Mouse (Mus musculus): ENCODE data around the gene Cxcl2.

The Cxcl2 gene

GRCm38 (mm10) chr5:90903339-90904020 is at the start of gene Cxcl2:
Cxcl2 (plus strand) TSS chr5:90903871.
- DNase-seq (ENCODE audit: low spot score in 2 of 2) = no peak

GRCm38 (mm10) chr5:90855308-90856230 is 48.1 kb upstream of the Cxcl2 start:
- DNase-seq (ENCODE audit: low spot score in 2 of 2) = no peak

GRCm38 (mm10) chr5:90857463-90857862 is 46.2 kb upstream of the Cxcl2 start:
- no peak for DNase-seq (ENCODE audit: low spot score in 2 of 2)

GRCm38 (mm10) chr5:90858429-90858828 is 45.2 kb upstream of the Cxcl2 start:
- no peak for DNase-seq (ENCODE audit: low spot score in 2 of 2)

- no peak for DNase-seq (ENCODE audit: low spot score in 2 of 2)
Observed at GRCm38 (mm10) chr5:90859031-90859430, 44.6 kb upstream of the Cxcl2 start.

- DNase-seq (ENCODE audit: low spot score in 2 of 2) = no peak
Observed at GRCm38 (mm10) chr5:90861876-90862375, 41.7 kb upstream of the Cxcl2 start.

GRCm38 (mm10) chr5:90866770-90867169 is 36.9 kb upstream of the Cxcl2 start:
- DNase-seq (ENCODE audit: low spot score in 2 of 2) = no peak

- no peak for DNase-seq (ENCODE audit: low spot score in 2 of 2)
Observed at GRCm38 (mm10) chr5:90872377-90872776, 31.3 kb upstream of the Cxcl2 start.

GRCm38 (mm10) chr5:90876045-90876444 is 27.6 kb upstream of the Cxcl2 start:
- DNase-seq (ENCODE audit: low spot score in 2 of 2) = no peak

- no peak for DNase-seq (ENCODE audit: low spot score in 2 of 2)
Observed at GRCm38 (mm10) chr5:90876471-90877172, 27.0 kb upstream of the Cxcl2 start.

- no peak for DNase-seq (ENCODE audit: low spot score in 2 of 2)
Observed at GRCm38 (mm10) chr5:90877173-90877512, 26.5 kb upstream of the Cxcl2 start.

- DNase-seq (ENCODE audit: low spot score in 2 of 2) = no peak
Observed at GRCm38 (mm10) chr5:90879307-90880014, 24.2 kb upstream of the Cxcl2 start.

- no peak for DNase-seq (ENCODE audit: low spot score in 2 of 2)
Observed at GRCm38 (mm10) chr5:90880335-90880850, 23.3 kb upstream of the Cxcl2 start.

- DNase-seq (ENCODE audit: low spot score in 2 of 2) = no peak
Observed at GRCm38 (mm10) chr5:90881021-90881420, 22.6 kb upstream of the Cxcl2 start.

- DNase-seq (ENCODE audit: low spot score in 2 of 2) = no peak
Observed at GRCm38 (mm10) chr5:90881682-90882081, 22.0 kb upstream of the Cxcl2 start.

GRCm38 (mm10) chr5:90882146-90882545 is 21.5 kb upstream of the Cxcl2 start:
- no peak for DNase-seq (ENCODE audit: low spot score in 2 of 2)

GRCm38 (mm10) chr5:90884628-90885242 is 18.9 kb upstream of the Cxcl2 start:
- no peak for DNase-seq (ENCODE audit: low spot score in 2 of 2)

- DNase-seq (ENCODE audit: low spot score in 2 of 2) = no peak
Observed at GRCm38 (mm10) chr5:90888661-90889060, 15.0 kb upstream of the Cxcl2 start.

GRCm38 (mm10) chr5:90890519-90891463 is 12.9 kb upstream of the Cxcl2 start, which contains the start of gene Cxcl1:
Cxcl1 (plus strand) TSS chr5:90891241.
- DNase-seq (ENCODE audit: low spot score in 2 of 2) = no peak

GRCm38 (mm10) chr5:90891464-90891813 is 12.2 kb upstream of the Cxcl2 start:
- no peak for DNase-seq (ENCODE audit: low spot score in 2 of 2)

Measured in spleen, postnatal 36 days (tissue).